Mouse (Mus musculus): ENCODE results near the gene Mpnd. TPM values are rescaled to one million over a fixed set of nuclear protein-coding genes. Genes with fewer than 3 reads are reported as not detected.

Gene Mpnd
- polyA plus RNA-seq, 1 experiment, result 98.3 TPM

DNA sequence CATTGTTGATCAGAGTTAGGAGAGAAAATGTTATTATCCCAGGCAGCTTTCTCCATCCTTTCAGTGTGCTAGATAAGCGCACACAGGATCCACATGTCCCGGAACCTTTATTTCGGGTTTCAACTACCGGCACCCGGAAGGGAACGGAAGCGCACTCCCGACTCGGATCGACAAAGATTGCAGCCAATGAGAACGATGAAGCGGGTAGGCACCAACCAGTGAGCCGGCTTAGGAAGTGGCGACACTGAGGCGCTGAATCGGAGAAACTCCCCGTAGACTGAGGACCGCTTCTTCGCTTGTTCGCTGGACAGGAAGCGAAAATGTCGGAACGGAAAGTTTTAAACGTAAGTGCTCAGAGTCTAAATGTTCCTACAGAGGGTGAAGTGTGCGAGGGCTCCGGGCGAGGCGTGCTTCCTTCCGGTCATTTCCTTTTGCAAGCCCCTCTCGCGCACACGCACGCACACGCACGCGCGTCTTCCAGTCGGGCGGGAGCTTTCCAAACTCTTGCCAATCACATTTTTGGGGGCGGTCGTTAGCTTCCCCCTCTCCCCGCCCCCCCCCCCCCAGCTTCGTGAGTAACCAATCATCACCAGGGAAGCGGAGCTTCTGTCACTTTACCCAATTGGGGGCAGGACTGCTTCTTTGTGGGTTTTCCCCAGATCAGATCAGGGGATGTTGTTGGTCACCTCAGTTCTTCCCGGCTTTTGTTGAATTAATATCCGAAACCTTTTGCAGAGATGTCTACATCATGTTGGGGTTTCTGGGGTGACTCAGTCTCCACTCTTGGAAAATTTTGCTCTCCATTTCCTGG lies 46.4 kb upstream of the Mpnd start, which contains the start of gene Yju2:
Gene Yju2, plus strand, starts transcription at position 182 of the 811 bp plus-strand sequence.
- peaks cover 10% of the 10 kb centered on the region; the same call in 1 of the 2 replicates for H3K4me1 ChIP-seq (ENCODE audit: control insufficient read depth, insufficient read depth, low read length)
- TF ChIP-seq POLR2A (IDR thresholded peaks at IDR 0.05; ENCODE audit: low read depth, low read length) (peak; percentile 47), CTCF (conservative IDR thresholded peaks at IDR 0.05; ENCODE audit: insufficient read depth, insufficient read length, low read depth, low read length) (no peak)
- DNase-seq, result peak; percentile 97
- H3K36me3 ChIP-seq (ENCODE audit: control insufficient read depth, insufficient read depth, low read length), result no peaks in the 10 kb centered on the region
- peak within 1 kb of the TSS; percentile 92 for H3K27ac ChIP-seq (ENCODE audit: insufficient read depth, low read depth, low read length)
- WGBS, result under 1% methylated on average over 46 of the region's 46 CpGs
- H3K27me3 ChIP-seq (replicated peaks; ENCODE audit: control insufficient read depth, insufficient read depth, low read length), result no peaks in the 10 kb centered on the region
- peak within 1 kb of the TSS; percentile 63 for H3K4me3 ChIP-seq (ENCODE audit: insufficient read depth, low read depth, low read length)

DNA sequence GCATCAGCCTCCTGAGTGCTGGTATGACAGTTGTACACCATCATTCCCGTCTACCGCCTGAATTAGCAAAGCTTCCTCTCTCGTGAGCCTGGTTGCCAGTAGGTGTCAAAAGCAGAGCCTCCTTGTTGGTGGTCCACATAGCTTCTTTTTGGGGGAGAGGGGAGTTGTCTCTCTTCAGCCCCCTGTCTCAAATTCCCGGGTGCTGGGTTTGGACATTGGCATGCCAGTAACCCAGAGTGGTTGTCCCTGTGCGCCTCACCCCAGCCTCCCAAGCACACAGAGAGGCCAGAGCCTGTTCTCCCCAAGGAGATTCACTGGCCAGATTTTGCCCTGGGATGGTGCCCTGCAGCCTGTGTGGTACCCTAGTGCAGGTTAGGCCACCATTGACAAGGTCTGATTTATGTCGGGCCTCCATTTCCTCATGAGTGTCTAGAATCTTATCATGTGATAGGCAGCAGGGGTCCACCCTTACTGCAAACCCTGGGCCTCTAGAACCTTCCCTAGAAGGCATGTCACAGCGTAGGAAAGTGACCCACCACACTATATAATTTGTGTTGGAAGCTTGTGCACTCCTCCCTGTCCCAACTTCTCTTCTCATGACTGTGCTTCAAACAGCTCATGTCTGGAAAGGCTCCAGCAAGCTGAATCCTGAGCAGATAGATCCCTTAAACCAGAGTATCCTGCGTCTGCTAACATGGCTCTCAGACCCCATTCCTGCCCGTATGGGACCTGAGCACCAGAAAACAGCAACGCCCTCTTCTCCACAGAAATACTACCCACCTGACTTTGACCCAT lies 45.4 kb upstream of the Mpnd start:
- H3K36me3 ChIP-seq (ENCODE audit: control insufficient read depth, insufficient read depth, low read length), result no peaks in the 10 kb centered on the region
- no peak overlapping the region for H3K4me3 ChIP-seq (ENCODE audit: insufficient read depth, low read depth, low read length)
- TF ChIP-seq POLR2A (IDR thresholded peaks at IDR 0.05; ENCODE audit: low read depth, low read length), result no peak
- no peak for TF ChIP-seq CTCF (conservative IDR thresholded peaks at IDR 0.05; ENCODE audit: insufficient read depth, insufficient read length, low read depth, low read length)
- no peak for DNase-seq
- 0 out of 2 replicates have a peak overlapping the region, but pooled peaks have one; percentile 6 for H3K27ac ChIP-seq (ENCODE audit: insufficient read depth, low read depth, low read length)
- whole genome bisulfite sequencing, result 65% methylated on average over 10 of the region's 10 CpGs
- H3K27me3 ChIP-seq (replicated peaks; ENCODE audit: control insufficient read depth, insufficient read depth, low read length), result no peaks in the 10 kb centered on the region
- H3K4me1 ChIP-seq (ENCODE audit: control insufficient read depth, insufficient read depth, low read length), result peaks cover 10% of the 10 kb centered on the region; the same call in 1 of the 2 replicates

DNA sequence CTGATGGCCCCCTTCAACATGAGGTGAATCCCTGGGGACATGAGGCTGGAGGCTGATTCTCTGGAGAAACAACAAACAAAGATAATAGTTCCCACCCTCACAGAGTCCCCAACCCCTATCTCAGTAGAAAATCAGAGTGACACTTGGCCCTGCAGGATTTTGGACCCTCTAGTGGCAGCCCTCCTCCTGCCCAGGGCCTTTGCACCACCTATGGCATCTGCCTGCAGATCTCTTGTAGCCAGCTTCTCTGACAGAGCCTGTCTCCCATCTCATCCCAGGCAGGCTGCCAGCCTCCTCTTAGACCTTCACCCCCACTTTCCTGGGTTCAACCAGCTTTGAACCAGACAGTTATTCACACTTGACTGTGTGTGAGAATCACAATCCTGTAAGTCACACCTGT lies 44.7 kb upstream of the Mpnd start:
- DNase-seq, result no peak
- Histone ChIP-seq H3K4me3 (ENCODE audit: insufficient read depth, low read depth, low read length) (no peak overlapping the region), H3K36me3 (ENCODE audit: control insufficient read depth, insufficient read depth, low read length) (no peaks in the 10 kb centered on the region), H3K27me3 (replicated peaks; ENCODE audit: control insufficient read depth, insufficient read depth, low read length) (no peaks in the 10 kb centered on the region), H3K27ac (ENCODE audit: insufficient read depth, low read depth, low read length) (no peak overlapping the region), H3K4me1 (ENCODE audit: control insufficient read depth, insufficient read depth, low read length) (peaks cover 10% of the 10 kb centered on the region; the same call in 1 of the 2 replicates)
- TF ChIP-seq CTCF (conservative IDR thresholded peaks at IDR 0.05; ENCODE audit: insufficient read depth, insufficient read length, low read depth, low read length), result no peak
- no peak for TF ChIP-seq POLR2A (IDR thresholded peaks at IDR 0.05; ENCODE audit: low read depth, low read length)

DNA sequence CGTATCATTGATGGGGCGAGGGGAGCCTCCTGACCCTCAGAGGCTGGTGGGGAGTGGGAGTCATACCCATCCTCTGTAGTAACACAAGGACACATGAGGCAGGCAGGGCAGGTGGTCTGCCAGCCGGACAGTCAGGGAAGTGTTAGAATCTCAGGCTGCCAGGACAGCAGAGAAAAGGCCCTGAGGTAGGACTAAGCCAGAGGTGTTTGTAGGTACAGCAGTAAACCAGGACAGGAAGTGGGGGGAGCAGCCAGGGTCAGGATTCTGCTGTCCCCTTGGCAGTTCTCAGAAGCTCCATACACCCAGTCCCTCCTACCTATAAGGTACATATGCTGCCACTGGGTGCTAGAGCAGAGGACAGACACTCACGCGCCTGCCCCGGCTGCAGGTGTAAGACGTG lies 43.9 kb upstream of the Mpnd start:
- WGBS, result 94% methylated on average over 7 of the region's 7 CpGs
- no peaks in the 10 kb centered on the region for H3K36me3 ChIP-seq (ENCODE audit: control insufficient read depth, insufficient read depth, low read length)
- H3K27me3 ChIP-seq (replicated peaks; ENCODE audit: control insufficient read depth, insufficient read depth, low read length), result no peaks in the 10 kb centered on the region
- no peak overlapping the region for H3K4me3 ChIP-seq (ENCODE audit: insufficient read depth, low read depth, low read length)
- TF ChIP-seq POLR2A (IDR thresholded peaks at IDR 0.05; ENCODE audit: low read depth, low read length) (no peak), CTCF (conservative IDR thresholded peaks at IDR 0.05; ENCODE audit: insufficient read depth, insufficient read length, low read depth, low read length) (no peak)
- no peak overlapping the region for H3K27ac ChIP-seq (ENCODE audit: insufficient read depth, low read depth, low read length)
- peaks cover 6% of the 10 kb centered on the region; the same call in 1 of the 2 replicates for H3K4me1 ChIP-seq (ENCODE audit: control insufficient read depth, insufficient read depth, low read length)
- DNase-seq, result no peak

DNA sequence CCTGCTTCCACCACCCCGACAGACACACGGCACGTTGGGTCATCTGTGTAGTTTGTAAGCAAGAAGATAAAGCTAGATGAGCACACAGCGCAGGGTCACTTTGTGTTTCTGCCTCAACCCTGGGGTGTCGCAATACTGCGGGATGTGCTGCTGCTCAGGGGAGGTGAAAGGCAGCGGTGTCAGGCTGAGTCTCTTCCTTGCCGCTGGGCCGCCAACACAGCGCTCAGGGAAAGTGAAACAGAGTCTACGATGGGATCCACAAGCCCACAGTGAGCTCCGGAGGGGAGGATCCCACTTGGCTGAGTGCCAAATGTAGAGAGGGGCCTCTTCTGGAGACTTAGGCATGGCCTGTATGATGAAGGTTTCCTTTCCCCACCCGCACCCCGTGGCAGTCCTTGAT lies 42.3 kb upstream of the Mpnd start:
- no peak for TF ChIP-seq POLR2A (IDR thresholded peaks at IDR 0.05; ENCODE audit: low read depth, low read length)
- no peak for TF ChIP-seq CTCF (conservative IDR thresholded peaks at IDR 0.05; ENCODE audit: insufficient read depth, insufficient read length, low read depth, low read length)
- H3K4me1 ChIP-seq (ENCODE audit: control insufficient read depth, insufficient read depth, low read length), result peaks cover 6% of the 10 kb centered on the region; the same call in 1 of the 2 replicates
- 75% methylated on average over 14 of the region's 14 CpGs for WGBS
- no peak for DNase-seq
- no peaks in the 10 kb centered on the region for H3K27me3 ChIP-seq (replicated peaks; ENCODE audit: control insufficient read depth, insufficient read depth, low read length)
- H3K36me3 ChIP-seq (ENCODE audit: control insufficient read depth, insufficient read depth, low read length), result no peaks in the 10 kb centered on the region
- H3K27ac ChIP-seq (ENCODE audit: insufficient read depth, low read depth, low read length), result no peak overlapping the region
- H3K4me3 ChIP-seq (ENCODE audit: insufficient read depth, low read depth, low read length), result no peak overlapping the region

DNA sequence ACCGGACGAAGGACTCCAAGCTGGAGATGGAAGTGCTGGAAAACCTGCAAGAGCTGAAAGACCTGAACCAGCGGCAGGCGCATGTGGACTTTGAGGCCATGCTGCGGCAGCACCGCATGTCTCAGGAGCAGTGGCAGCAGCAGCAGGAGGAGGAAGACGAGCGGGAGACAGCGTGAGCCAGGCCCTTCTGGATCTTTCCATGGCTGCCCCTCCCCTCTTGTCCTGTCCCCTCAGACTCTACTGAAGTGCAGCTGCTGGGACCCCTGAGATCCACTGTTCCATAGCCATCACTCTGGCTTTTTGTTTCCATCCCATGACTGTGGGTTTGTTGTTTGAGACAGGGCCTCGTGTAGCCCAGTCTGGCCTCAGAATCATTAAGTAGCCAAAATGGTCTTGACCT lies 41.0 kb upstream of the Mpnd start:
- Histone ChIP-seq H3K27me3 (replicated peaks; ENCODE audit: control insufficient read depth, insufficient read depth, low read length) (no peaks in the 10 kb centered on the region), H3K4me3 (ENCODE audit: insufficient read depth, low read depth, low read length) (no peak overlapping the region), H3K27ac (ENCODE audit: insufficient read depth, low read depth, low read length) (no peak overlapping the region), H3K4me1 (ENCODE audit: control insufficient read depth, insufficient read depth, low read length) (peaks cover 6% of the 10 kb centered on the region; the same call in 1 of the 2 replicates), H3K36me3 (ENCODE audit: control insufficient read depth, insufficient read depth, low read length) (no peaks in the 10 kb centered on the region)
- 86% methylated on average over 10 of the region's 10 CpGs for WGBS
- no peak for DNase-seq
- TF ChIP-seq CTCF (conservative IDR thresholded peaks at IDR 0.05; ENCODE audit: insufficient read depth, insufficient read length, low read depth, low read length) (no peak), POLR2A (IDR thresholded peaks at IDR 0.05; ENCODE audit: low read depth, low read length) (no peak)

DNA sequence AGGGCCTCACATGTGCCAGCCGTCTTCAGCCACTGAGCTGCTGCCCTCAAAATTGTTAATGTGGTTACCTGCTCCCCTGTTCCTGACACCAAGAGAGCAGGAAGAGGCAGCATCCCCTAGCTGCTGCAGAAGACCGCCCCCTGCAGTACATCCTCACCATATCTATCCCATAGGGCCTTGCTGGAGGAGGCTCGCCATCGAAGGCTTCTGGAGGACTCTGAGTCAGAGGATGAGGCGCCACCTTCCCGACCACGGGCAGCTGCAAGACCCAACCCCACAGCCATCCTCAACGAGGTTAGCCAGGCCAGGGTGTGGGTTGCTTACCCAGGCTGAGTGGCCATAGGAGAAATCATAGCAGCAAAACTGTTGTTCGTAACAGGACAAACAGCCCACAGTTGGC lies 40.5 kb upstream of the Mpnd start:
- no peak overlapping the region for H3K27ac ChIP-seq (ENCODE audit: insufficient read depth, low read depth, low read length)
- H3K4me3 ChIP-seq (ENCODE audit: insufficient read depth, low read depth, low read length), result no peak overlapping the region
- peaks cover 6% of the 10 kb centered on the region; the same call in 1 of the 2 replicates for H3K4me1 ChIP-seq (ENCODE audit: control insufficient read depth, insufficient read depth, low read length)
- 75% methylated on average over 9 of the region's 9 CpGs for WGBS
- H3K27me3 ChIP-seq (replicated peaks; ENCODE audit: control insufficient read depth, insufficient read depth, low read length), result no peaks in the 10 kb centered on the region
- no peak for DNase-seq
- H3K36me3 ChIP-seq (ENCODE audit: control insufficient read depth, insufficient read depth, low read length), result no peaks in the 10 kb centered on the region
- no peak for TF ChIP-seq CTCF (conservative IDR thresholded peaks at IDR 0.05; ENCODE audit: insufficient read depth, insufficient read length, low read depth, low read length)
- TF ChIP-seq POLR2A (IDR thresholded peaks at IDR 0.05; ENCODE audit: low read depth, low read length), result no peak

Measured in kidney, adult 2 months (tissue).